Mouse (Mus musculus) midbrain, embryonic 16.5 days (tissue): ENCODE data around the gene Scnn1g. TPM values are rescaled to one million over a fixed set of nuclear protein-coding genes. Genes with fewer than 3 reads are reported as not detected.

Experiments
- ATAC-seq: fragments of 200-750 bp; cut with Nextera tagmentation; 2 replicates; pipeline ENCODE4 v1.8.0; 2017; ENCODE audit warnings: moderate TSS enrichment
- H3K27ac ChIP-seq: fragments of 300-500 bp; sonication (generic); 2 replicates; pipeline ENCODE4 v1.5.1; 2014; ENCODE audit warnings: mild to moderate bottlenecking, low read length, mixed read lengths
- H3K27me3 ChIP-seq: fragments of 300-500 bp; sonication (generic); 2 replicates; pipeline ENCODE4 v1.6.1; 2014; ENCODE audit warnings: low read depth, low read length, mixed read lengths; ENCODE audit not compliant: control insufficient read depth, insufficient read depth
- H3K36me3 ChIP-seq: fragments of 300-500 bp; sonication (generic); 2 replicates; pipeline ENCODE4 v1.6.1; 2014; ENCODE audit warnings: mild to moderate bottlenecking, low read length, moderate library complexity, mixed read lengths; ENCODE audit not compliant: control insufficient read depth, insufficient read depth
- H3K4me1 ChIP-seq: fragments of 300-500 bp; sonication (generic); 2 replicates; pipeline ENCODE4 v1.6.1; 2014; ENCODE audit warnings: mild to moderate bottlenecking, low read length, mixed read lengths; ENCODE audit not compliant: control insufficient read depth, insufficient read depth
- H3K4me2 ChIP-seq: fragments of 300-500 bp; sonication (generic); 2 replicates; pipeline ENCODE4 v1.6.1; 2014; ENCODE audit warnings: mild to moderate bottlenecking, low read length, mixed read lengths
- H3K4me3 ChIP-seq: fragments of 300-500 bp; sonication (generic); 2 replicates; pipeline ENCODE4 v1.5.1; 2014; ENCODE audit warnings: low read depth, mild to moderate bottlenecking, low read length, moderate library complexity, mixed read lengths
- H3K9ac ChIP-seq: fragments of 300-500 bp; sonication (generic); 2 replicates; pipeline ENCODE4 v1.6.1; 2014; ENCODE audit warnings: low read depth, low read length, mixed read lengths
- H3K9me3 ChIP-seq: fragments of 300-500 bp; sonication (generic); replicated peaks from 2 replicates; pipeline ENCODE4 v1.6.1; 2014; ENCODE audit warnings: mild to moderate bottlenecking, low read length, mixed read lengths; ENCODE audit not compliant: control insufficient read depth, poor library complexity, severe bottlenecking
- WGBS: fragments of 180-500 bp; shearing (Covaris S2); extraction: QIAGEN DNeasy Blood & Tissue Kit; methylation state at CpG from one replicate; pipeline ENCODE4 v1.1.7; 2014; 5-methylcytosine and 5-hydroxymethylcytosine counted together
- polyA plus RNA-seq: library from polyadenylated mRNA; unstranded; fragments of >200 nt; fragmentation: Nextera tagmentation; extraction: Ambion mirVana; gene quantifications from 2 replicates; pipeline ENCODE4 v1.2.1, GENCODE M21; 2015

The Scnn1g gene
- polyA plus RNA-seq, 1 experiment from 2014 or later = not detected

GRCm38 (mm10) chr7:121705051-121705450, 29.2 kb upstream of the Scnn1g start:
- no peaks in the 10 kb centered on the region for H3K27me3 ChIP-seq
- 92% methylated on average over 2 of the region's 2 CpGs for WGBS
- peak overlapping the region; percentile 58 for H3K4me2 ChIP-seq
- H3K9ac ChIP-seq = no peak overlapping the region
- no peak overlapping the region for H3K27ac ChIP-seq
- no peaks in the 10 kb centered on the region for H3K9me3 ChIP-seq
- peaks cover 45% of the 10 kb centered on the region for H3K4me1 ChIP-seq
- ATAC-seq = no peak
- H3K36me3 ChIP-seq = no peaks in the 10 kb centered on the region
- H3K4me3 ChIP-seq = no peak overlapping the region; the same call in 1 of the 2 replicates

DNA sequence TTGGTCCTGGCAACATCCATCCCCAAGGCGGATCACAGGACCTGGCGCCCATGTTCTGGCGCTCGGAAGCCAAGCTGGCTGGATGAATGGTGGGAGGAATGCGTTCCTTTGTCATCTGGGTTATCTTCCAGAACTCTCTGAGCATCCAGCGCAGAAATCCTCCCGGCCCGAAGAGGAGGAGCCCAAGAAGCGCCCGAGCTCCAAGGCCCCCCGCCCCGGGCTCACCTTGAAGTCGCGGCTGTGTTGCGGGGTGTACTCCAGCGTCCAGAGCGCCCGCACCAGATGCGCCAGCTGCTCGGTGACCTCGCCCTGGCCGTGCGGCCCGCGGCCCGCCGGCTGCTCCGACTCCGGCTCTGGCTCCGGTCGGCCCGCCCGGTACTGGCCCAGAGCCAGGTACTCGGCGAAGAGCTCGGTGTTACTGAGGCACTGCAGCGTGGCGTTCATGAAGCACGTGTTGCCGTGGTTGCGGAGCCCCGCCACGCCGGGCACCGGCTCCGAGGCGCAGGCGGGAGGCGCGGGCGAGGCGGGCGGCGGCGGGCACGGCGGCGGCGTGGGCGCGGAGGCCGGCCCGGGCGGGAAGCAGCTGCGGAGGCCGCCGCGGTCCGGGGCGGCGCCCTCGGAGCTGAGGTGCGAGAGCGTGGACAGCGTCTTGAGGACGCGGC, 27.7 kb upstream of the Scnn1g start:
- peak overlapping the region; percentile 51 for H3K4me3 ChIP-seq
- H3K4me1 ChIP-seq = peaks cover 40% of the 10 kb centered on the region
- H3K9me3 ChIP-seq = no peaks in the 10 kb centered on the region
- no peaks in the 10 kb centered on the region for H3K36me3 ChIP-seq
- ATAC-seq = peak; percentile 53
- peak overlapping the region; percentile 93 for H3K27ac ChIP-seq
- peak overlapping the region; percentile 58 for H3K4me2 ChIP-seq
- WGBS = under 1% methylated on average over 70 of the region's 77 CpGs
- H3K9ac ChIP-seq = peak overlapping the region; percentile 89
- H3K27me3 ChIP-seq = no peaks in the 10 kb centered on the region

DNA sequence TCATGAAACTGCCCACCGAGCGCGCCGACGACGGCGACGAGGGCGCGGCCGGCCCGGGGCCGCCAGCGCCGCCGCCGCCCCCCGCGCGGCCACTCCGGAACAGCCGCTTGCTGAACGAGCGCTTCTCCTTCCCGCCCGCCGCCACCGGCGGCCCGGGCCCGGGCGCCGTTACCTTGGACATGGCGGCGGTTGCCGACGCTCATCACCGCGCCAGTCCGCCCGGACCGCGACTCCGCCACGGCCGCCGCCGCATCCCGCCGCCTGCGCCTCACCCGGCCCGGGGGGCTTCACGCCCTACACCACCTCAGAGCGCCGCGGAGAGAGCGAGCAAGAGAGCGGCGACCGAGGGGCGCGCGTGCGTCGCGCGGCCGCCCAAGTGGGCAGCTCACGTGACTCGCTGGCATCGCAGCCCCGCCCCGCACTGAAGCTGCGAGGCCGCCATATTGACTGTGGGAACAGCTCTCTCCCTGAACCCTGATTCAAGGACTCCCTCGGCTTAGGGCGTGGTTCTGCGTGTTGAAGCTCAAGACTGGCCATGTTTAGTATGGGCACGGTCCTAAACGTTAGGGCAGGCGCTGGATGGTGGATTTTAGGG, 27.1 kb upstream of the Scnn1g start, which contains the start of gene Usp31:
Gene Usp31, minus strand, starts transcription at position 181 of the 595 bp plus-strand sequence.
- WGBS = 0% methylated on average over 53 of the region's 82 CpGs
- no peaks in the 10 kb centered on the region for H3K27me3 ChIP-seq
- H3K4me3 ChIP-seq = peak within 1 kb of the TSS; percentile 51
- H3K9ac ChIP-seq = peak within 1 kb of the TSS; percentile 89
- H3K9me3 ChIP-seq = no peaks in the 10 kb centered on the region
- H3K27ac ChIP-seq = peak within 1 kb of the TSS; percentile 93
- peaks cover 34% of the 10 kb centered on the region for H3K4me1 ChIP-seq
- H3K4me2 ChIP-seq = peak within 1 kb of the TSS; percentile 76
- H3K36me3 ChIP-seq = no peaks in the 10 kb centered on the region
- ATAC-seq = peak; percentile 99

DNA sequence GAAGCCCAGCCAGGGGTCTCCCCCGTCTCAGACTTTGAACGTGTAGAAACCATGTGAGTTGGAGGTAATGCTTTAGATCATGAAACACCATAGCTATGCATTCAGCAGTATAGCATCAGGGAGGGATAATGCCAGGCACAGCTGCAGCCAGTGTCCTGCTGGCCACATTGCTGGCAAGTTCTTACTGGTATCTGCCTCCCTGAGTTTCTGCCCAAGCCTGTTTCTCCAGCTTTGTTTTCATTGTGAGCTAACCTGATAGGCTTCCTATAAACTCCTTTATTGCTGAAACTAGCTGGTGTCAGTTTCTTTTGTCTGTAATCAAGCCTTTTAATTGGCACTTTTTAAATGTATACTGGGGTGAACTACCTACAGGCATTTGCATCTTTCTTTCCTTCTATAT, 23.1 kb upstream of the Scnn1g start:
- Histone ChIP-seq H3K4me3 (no peak overlapping the region), H3K4me1 (0 out of 2 replicates have a peak, but pooled peaks cover 2% of the 10 kb centered on the region), H3K4me2 (no peak overlapping the region), H3K27me3 (no peaks in the 10 kb centered on the region), H3K36me3 (no peaks in the 10 kb centered on the region), H3K9me3 (no peaks in the 10 kb centered on the region), H3K9ac (no peak overlapping the region), H3K27ac (no peak overlapping the region)
- WGBS = 51% methylated on average over 2 of the region's 2 CpGs
- ATAC-seq = no peak

DNA sequence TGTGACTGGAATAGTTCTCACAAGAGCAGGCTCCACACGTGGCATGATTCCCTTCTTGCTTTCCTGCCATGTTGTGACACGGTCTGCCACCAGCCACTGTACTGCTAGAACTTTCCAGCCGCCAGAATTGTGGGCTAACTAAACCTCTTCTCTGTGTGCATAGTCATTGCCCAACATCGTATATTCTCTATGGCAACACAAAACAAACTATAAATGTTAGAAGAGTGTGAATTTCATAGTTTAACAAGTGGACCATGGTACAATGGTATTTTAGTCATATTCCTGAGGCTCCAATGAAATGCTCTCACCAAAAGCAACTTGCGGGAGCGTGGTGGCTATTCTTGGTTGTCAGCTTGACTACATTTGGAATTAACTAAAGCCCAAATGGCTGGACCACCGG, 17.2 kb upstream of the Scnn1g start:
- 84% methylated on average over 7 of the region's 7 CpGs for WGBS
- ATAC-seq = no peak
- Histone ChIP-seq H3K4me1 (no peaks in the 10 kb centered on the region), H3K9ac (no peak overlapping the region), H3K27ac (no peak overlapping the region), H3K9me3 (no peaks in the 10 kb centered on the region), H3K4me2 (no peak overlapping the region), H3K27me3 (no peaks in the 10 kb centered on the region), H3K4me3 (no peak overlapping the region), H3K36me3 (no peaks in the 10 kb centered on the region)

GRCm38 (mm10) chr7:121730225-121730624, 4.1 kb upstream of the Scnn1g start:
- no peak overlapping the region for H3K27ac ChIP-seq
- no peaks in the 10 kb centered on the region for H3K36me3 ChIP-seq
- H3K4me2 ChIP-seq = no peak overlapping the region
- no peak overlapping the region for H3K4me3 ChIP-seq
- no peak overlapping the region for H3K9ac ChIP-seq
- H3K9me3 ChIP-seq = no peaks in the 10 kb centered on the region
- 26% methylated on average over 5 of the region's 5 CpGs for WGBS
- H3K4me1 ChIP-seq = peaks cover 9% of the 10 kb centered on the region; the same call in 1 of the 2 replicates
- H3K27me3 ChIP-seq = peaks cover under 1% of the 10 kb centered on the region
- ATAC-seq = no peak

GRCm38 (mm10) chr7:121737511-121738415, 3.5 kb downstream of the Scnn1g start:
- peaks cover 9% of the 10 kb centered on the region; the same call in 1 of the 2 replicates for H3K4me1 ChIP-seq
- ATAC-seq = no peak
- no peak overlapping the region for H3K4me2 ChIP-seq
- no peak overlapping the region for H3K27ac ChIP-seq
- H3K36me3 ChIP-seq = no peaks in the 10 kb centered on the region
- no peak overlapping the region for H3K4me3 ChIP-seq
- no peak overlapping the region for H3K9ac ChIP-seq
- H3K27me3 ChIP-seq = peaks cover 10% of the 10 kb centered on the region
- H3K9me3 ChIP-seq = no peaks in the 10 kb centered on the region
- 79% methylated on average over 29 of the region's 29 CpGs for WGBS

GRCm38 (mm10) chr7:121750244-121750643, 16.0 kb downstream of the Scnn1g start:
- 81% methylated on average over 5 of the region's 5 CpGs for WGBS
- no peak for ATAC-seq
- no peaks in the 10 kb centered on the region for H3K36me3 ChIP-seq

More at GRCm38 (mm10) chr7:121750244-121750643, 16.0 kb downstream of the Scnn1g start:
- H3K27me3 ChIP-seq = no peaks in the 10 kb centered on the region
- no peak overlapping the region for H3K4me3 ChIP-seq
- H3K9me3 ChIP-seq = no peaks in the 10 kb centered on the region
- no peak overlapping the region for H3K27ac ChIP-seq
- no peak overlapping the region for H3K4me2 ChIP-seq
- H3K4me1 ChIP-seq = no peaks in the 10 kb centered on the region
- no peak overlapping the region for H3K9ac ChIP-seq
